Mouse (Mus musculus) bone marrow macrophage, adult 2 months (primary cell): Measurements from ENCODE around the gene Kif3b. TPM values are rescaled to one million over a fixed set of nuclear protein-coding genes. Genes with fewer than 3 reads are reported as not detected.
"Not testable (repeated sequence)": the region's sequence is repeated elsewhere in the genome, so short reads cannot be mapped to it uniquely, and the experiment has no call there.

Source experiments
- H3K27ac ChIP-seq: 2 replicates; pipeline ENCODE4 v1.5.1; 2012; ENCODE audit warnings: low read depth, low read length; ENCODE audit not compliant: insufficient read depth
- H3K4me1 ChIP-seq: 2 replicates; pipeline ENCODE4 v1.6.1; 2012; ENCODE audit warnings: low read length; ENCODE audit not compliant: control insufficient read depth, insufficient read depth
- H3K4me3 ChIP-seq: 2 replicates; pipeline ENCODE4 v1.5.1; 2012; ENCODE audit warnings: mild to moderate bottlenecking, low read length, moderate library complexity; ENCODE audit not compliant: insufficient read depth
- CTCF ChIP-seq: IDR thresholded peaks from 2 replicates; pipeline ENCODE4 v1.5.1; 2012; ENCODE audit warnings: low read depth, mild to moderate bottlenecking, low read length, moderate library complexity
- POLR2A ChIP-seq: IDR thresholded peaks from 2 replicates; pipeline ENCODE4 v1.6.1; 2012; ENCODE audit warnings: mild to moderate bottlenecking, low read depth, low read length, borderline replicate concordance
- polyA plus RNA-seq: library from polyadenylated mRNA; stranded (reverse); fragments of >200 nt; gene quantifications from 2 replicates; pipeline ENCODE4 v1.2.4, GENCODE M21; 2012; ENCODE audit not compliant: missing spikeins, insufficient read depth, insufficient read length

Kif3b gene
- polyA plus RNA-seq, 1 experiment: 38.6 TPM

DNA sequence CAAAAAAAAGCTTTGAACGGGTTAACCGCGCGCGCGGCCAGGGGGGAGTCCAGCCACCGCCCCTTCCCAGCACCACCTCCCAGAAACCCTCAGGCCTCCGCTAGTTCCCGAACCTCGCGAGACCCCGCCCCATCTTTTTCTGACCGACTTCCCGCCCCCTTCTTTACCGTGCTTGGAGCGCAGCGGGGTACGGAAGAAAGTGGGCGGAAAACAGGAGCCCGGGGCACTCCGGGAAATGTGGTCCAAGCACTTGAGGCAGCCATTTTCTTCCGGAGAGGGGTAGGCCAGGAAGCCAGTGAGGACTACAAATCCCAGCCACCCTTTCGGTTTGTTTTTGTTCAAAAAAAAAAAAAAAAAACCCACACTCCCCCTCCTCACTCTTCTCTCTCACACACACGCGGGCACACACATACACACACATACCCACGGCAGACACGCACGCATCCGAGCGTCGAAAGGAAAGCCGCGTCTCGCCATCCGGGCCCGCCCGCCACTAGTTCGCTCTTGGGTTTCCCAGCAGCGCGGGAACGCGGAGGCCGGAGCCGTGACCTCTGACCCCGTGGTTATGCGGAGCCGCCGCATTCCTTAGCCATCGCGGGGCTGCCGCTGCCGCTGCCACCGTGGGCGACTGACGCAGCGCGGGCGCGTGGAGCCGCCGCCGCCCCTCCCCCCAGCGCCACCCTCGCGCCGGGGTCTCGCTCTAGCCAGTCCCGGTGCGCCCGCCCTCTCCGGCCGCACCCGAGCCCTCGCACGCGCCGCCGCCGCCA lies 54.4 kb downstream of the Kif3b start, which contains the start of gene Asxl1:
Gene Asxl1, plus strand, starts transcription at position 376 of the 767 bp plus-strand sequence.
- peak within 1 kb of the TSS; percentile 90 for H3K27ac ChIP-seq
- H3K4me1 ChIP-seq: peaks cover 17% of the 10 kb centered on the region
- no peak for TF ChIP-seq CTCF
- TF ChIP-seq POLR2A: no peak
- H3K4me3 ChIP-seq: peak within 1 kb of the TSS; percentile 72

DNA sequence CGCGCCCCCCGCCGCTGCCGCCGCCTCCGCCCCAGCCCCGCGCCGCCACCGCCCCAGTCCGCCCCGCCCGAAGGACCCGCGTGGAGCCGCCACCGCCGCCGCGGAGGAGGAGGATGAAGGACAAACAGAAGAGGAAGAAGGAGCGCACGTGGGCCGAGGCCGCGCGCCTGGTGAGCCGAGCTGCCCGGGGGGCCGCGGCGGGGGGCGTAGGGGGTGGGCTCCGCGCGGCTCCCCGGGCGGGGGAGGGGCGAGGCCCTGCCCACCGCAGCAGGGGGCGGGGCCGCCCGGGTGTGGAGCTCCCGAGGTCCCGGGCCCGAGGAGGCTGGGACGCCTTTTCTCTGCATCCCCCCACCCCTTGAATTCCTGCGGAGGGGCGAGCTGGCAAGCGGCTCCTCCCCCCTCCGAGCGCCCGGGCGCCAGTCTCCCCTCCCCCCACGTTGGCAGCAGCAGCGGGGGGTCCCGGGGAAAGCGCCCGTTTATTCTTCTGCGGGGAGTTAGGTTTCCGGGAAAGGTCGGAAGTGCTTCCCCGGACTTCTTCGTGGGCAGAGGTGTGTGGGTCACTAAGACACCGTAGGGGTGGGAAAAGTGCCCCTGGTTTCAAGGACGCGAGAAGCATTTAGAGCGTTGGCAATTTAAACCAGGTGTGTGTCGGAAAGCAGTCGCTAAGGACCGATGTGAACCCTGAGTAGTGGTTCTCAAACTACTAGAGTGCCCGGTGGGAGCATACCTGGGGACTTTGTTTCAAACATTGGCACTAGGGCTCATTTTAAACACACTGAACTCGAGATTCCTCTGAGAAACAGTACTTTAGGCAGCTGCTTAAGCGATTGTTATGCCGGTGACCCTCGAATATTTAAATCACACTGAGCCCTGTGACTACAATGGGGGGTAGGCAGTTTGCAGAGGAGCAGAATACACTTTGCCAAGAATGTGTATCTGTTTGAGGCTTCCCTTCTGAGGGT lies 55.3 kb downstream of the Kif3b start:
- TF ChIP-seq POLR2A (no peak), CTCF (no peak)
- H3K4me3 ChIP-seq: peak overlapping the region; percentile 66
- peaks cover 22% of the 10 kb centered on the region for H3K4me1 ChIP-seq
- peak overlapping the region; percentile 90 for H3K27ac ChIP-seq

GRCm38 (mm10) chr2:153347183-153347781 lies 56.1 kb downstream of the Kif3b start:
- Histone ChIP-seq H3K4me1 (peaks cover 25% of the 10 kb centered on the region), H3K4me3 (peak overlapping the region; percentile 66), H3K27ac (peak overlapping the region; percentile 90)
- TF ChIP-seq CTCF (no peak), POLR2A (no peak)

- TF ChIP-seq POLR2A (no peak), CTCF (no peak)
- Histone ChIP-seq H3K4me3 (peak overlapping the region; percentile 24; the same call in 1 of the 2 replicates), H3K27ac (no peak overlapping the region), H3K4me1 (peaks cover 22% of the 10 kb centered on the region)
Observed at GRCm38 (mm10) chr2:153348100-153348831, 57.1 kb downstream of the Kif3b start.

DNA sequence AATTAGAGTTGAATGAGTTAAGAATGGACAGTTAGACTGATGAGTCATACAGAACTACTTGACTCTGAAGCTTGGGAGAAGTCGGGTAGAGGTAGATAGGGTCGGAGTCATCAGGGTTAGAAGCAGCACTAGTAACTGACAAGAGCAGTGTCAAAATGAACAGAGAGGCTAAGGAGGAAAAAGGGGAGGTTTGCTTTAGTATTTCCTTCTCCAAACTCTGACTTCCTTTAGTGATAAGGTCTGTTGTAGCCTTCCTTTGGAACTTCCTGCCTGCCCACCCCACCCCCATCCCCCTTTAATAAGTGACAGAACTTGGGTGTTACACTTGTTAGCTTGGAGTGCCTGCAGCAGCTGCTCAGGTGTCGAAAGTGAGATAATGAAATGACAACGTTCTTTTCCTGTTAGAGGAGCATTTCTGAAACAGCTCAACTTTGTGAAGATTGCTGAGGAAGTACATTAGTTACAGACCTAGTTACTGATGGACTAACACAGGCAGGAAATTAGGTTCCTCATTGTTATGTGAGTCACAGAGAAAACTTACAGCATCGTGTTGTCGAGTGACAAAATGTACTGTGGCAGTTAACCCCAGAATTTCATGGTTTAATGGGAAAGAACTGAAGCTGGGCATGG lies 59.5 kb downstream of the Kif3b start:
- peak overlapping the region; percentile 36 for H3K4me3 ChIP-seq
- H3K4me1 ChIP-seq: peaks cover 22% of the 10 kb centered on the region
- TF ChIP-seq POLR2A (no peak), CTCF (no peak)
- peak overlapping the region; percentile 92 for H3K27ac ChIP-seq

- Histone ChIP-seq H3K27ac (no peak overlapping the region), H3K4me3 (no peak overlapping the region), H3K4me1 (peaks cover 25% of the 10 kb centered on the region)
- no peak for TF ChIP-seq POLR2A
Observed at GRCm38 (mm10) chr2:153354648-153355047, 63.4 kb downstream of the Kif3b start.

DNA sequence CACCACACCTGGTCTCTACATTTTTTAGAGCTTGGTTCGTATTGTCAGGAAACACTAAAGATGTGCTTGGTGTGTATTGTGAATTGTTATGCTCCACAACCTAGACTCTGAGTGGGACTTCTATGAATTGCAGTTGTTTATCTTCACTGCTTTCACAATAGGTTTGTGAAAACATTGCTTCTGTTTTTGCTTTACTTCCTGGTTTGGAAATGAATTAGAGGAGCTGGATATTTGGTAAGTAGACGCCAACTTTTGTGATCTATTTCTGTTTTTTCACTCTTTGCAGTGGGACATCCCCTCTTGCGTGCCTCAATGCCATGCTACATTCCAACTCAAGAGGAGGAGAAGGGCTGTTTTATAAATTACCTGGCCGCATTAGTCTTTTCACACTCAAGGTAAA lies 65.6 kb downstream of the Kif3b start:
- no peak overlapping the region for H3K27ac ChIP-seq
- no peak for TF ChIP-seq POLR2A
- TF ChIP-seq CTCF: no peak

DNA sequence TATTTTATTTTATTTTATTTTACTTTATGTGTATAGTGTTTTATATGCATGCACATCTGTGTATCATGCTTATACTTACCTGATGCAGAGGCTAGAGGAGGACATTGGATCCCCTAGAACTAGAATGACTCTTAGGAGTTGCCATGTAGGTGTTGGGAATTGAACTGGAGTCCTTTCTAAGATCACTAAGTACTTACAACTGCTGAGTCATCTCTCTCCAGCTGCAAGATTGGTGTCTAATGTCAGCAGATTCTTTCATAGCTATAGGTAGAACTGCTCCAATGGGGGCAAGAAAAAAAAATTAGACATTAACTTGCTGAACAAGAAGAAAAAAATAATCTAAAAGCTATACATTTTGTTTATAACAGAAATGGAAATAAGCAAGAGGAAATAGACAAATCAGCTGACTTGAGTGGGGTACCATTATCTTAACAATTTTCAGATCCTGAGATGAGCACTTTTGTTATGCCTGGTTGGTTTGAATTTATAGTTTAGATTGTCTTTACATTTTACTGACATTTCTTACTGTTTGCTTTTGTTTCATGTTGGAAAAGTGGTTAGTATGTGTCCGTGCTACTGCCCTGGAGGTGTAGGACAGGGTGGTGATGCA lies 70.0 kb downstream of the Kif3b start:
- TF ChIP-seq CTCF (no peak), POLR2A (no peak)
- Histone ChIP-seq H3K27ac (no peak overlapping the region), H3K4me3 (no peak overlapping the region), H3K4me1 (peaks cover 7% of the 10 kb centered on the region)

More for the DNA sequence above, 65.6 kb downstream of the Kif3b start:
- peaks cover 9% of the 10 kb centered on the region for H3K4me1 ChIP-seq
- no peak overlapping the region for H3K4me3 ChIP-seq

DNA sequence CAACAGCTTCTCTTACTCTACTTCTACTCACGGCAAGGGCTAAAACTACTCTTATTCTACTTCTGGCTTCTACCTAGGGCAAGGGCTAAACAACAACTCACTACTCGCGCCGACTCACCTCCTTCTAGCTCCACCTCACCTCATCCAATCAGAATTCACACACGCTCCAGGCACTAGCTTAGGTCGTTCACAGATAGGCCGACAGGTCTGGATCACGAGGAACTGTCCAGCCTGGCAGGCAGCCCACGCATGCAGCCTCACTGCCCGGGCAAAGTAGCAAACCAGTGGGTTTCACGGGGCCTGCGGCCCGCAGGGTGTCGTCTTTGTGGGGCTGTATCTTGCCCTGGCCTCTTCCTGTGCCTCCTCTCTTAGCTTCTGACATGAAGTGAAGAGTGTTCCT lies 73.3 kb downstream of the Kif3b start:
- not testable (repeated sequence) for H3K4me1 ChIP-seq, H3K27ac ChIP-seq, H3K4me3 ChIP-seq
